Mouse (Mus musculus): Measurements from ENCODE around the gene Spag16.
"Not testable (repeated sequence)": the region's sequence is repeated elsewhere in the genome, so short reads cannot be mapped to it uniquely, and the experiment has no call there.

Gene Spag16

DNA sequence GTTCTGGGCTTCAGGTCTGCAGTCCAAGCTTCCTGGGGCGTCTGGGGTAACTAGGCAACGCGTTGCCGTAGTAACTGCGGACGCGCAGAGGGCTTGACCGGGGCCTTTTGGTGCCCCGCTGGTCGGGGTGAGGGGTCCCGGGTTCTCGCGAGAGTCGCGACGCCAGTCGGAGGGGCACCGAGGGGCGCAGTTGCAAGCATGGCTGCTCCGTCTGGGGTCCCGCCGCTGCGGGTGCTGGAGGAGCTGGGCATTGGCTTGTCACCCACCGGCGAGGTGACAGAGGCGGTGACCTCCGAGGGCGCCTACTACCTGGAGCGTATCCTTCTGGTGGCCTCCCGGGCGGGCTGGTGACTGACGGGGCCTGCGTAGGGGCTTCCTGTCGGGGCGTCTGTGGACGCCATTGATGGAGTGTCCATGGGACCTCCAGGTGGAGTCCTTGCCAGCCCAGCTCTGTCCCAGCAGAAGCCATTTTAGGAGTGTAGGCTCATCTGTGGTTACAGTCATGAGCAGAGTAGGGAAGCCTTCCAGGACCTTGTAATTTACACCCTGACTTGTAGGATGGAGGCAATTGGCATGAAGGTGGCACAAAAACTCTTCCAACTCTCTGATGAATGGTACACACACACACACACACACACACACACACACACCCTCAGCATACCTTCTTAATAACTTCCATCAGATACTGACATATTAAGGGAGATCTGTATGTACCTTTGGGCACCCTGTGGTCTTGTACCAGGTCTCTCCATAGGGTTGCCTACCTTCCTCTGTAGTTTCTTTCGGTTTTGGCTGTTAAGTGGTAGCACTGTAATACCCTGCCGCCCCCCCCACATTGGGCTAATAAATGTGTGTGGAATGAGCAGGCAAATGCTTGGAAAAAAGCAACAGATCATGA, at the start of gene Spag16:
Gene Spag16, plus strand, starts transcription at position 165 of the 898 bp plus-strand sequence.
- in situ Hi-C loops (cut with MboI, MseI): no loop called here

DNA sequence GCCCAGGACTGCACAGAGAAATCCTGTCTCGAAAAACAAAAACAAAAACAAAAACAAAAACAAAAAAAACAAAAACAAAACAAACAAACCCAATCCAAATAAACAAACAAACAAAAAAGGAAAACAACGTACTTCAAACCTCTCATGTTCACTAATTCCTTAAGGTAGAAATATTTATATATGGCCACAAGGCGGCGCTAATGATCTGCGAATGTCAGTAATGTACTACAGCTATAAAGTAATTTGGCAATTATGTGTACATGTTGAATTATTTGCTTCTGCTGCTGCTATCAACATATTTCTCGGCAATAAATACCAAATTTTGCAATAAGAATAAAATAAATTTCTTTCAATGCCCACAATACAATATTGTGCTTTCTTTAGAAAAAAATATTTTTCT, 41.6 kb upstream of the Spag16 start:
- in situ Hi-C loops (cut with MboI, MseI): loop anchor here (10.0 kb wide), 1 partner anchor 1720 kb away; no protein-coding TSS in a partner anchor

DNA sequence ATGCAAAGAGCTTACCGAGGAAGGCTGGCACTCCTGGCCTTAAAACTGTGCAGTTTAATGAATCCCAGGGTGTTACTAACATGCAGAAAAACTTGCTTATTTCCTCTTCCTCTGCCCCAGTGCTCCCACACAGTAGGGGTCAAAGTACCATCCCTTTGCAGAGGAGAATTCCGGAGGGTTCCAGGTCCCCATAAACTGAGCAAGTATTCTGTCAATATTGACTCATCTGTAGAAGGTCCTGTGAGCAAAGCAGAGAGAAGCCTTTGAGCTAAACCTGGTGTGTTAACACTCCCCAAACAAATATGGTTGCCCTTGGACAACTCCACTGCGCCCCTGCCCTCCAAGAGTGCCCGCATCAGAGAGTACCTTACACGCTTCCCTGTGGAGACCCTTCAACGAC, 40.1 kb upstream of the Spag16 start:
- in situ Hi-C loops (cut with MboI, MseI): loop anchor here (10.0 kb wide), 1 partner anchor 1718 kb away; no protein-coding TSS in a partner anchor

DNA sequence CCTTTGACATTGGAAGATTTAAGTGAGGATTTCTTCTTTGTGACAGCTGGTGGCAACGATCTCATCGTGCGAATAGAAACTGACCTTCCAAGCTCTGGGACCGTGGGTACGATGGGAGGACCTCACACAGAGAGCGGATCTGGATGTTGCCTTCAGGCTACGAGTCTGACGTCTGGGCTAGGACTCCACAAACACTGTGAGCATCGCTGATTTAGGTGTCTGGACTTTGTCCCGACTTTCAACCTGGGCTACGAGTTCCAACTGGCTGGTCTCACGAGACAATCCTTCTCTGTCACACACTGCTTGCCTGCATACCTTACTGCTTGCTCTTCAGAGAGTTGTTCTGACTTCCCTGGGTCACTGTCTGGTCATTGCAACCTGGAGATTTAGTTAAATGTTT, 39.4 kb upstream of the Spag16 start:
- in situ Hi-C loops (cut with MboI, MseI): loop anchor here (10.0 kb wide), 1 partner anchor 1717 kb away; no protein-coding TSS in a partner anchor

DNA sequence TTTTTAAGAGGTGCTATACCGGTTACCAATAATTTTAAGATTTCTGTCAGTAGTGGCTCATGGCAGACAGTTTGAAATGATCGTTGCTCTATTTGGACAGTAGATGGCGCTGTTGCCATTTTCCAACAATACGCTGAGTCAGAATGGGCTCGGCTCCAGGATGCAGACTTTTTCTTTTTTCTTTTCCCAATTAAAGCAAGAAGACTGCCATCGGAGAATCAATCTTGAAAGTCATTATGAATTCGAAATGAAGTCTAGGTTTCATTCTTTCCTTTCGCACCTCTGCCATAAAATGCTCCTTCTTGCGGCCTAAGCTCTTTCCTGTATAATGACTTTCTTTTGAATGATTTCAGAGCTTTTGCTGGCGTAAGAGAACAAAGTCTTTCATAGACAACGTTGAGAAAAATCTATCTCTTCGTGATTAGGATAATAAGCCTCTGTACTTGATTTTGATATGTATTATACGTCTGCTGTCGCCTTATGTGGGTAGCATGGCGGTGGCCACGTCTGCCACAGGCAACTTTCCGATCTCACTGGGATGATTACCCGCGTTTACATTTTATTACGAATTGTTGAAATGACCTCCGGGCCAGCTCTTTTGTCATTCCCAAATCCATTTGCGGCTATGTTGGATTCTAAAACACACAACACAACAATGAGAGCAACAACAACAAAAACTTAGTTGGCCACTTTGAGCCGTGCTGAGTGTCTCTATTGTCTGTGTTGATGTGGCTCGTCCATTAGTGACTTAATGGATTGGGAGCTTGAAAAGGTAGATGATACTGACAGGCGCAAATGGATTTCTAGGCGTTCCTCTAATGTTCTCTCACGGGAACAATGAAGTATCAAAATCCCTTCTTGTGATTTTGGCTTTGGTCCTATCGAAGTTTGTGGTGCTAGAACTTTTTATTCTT, 36.2 kb upstream of the Spag16 start:
- in situ Hi-C loops (cut with MboI, MseI): loop anchor here (10.0 kb wide), 3 partner anchors 204 to 614 kb away; no protein-coding TSS in a partner anchor

DNA sequence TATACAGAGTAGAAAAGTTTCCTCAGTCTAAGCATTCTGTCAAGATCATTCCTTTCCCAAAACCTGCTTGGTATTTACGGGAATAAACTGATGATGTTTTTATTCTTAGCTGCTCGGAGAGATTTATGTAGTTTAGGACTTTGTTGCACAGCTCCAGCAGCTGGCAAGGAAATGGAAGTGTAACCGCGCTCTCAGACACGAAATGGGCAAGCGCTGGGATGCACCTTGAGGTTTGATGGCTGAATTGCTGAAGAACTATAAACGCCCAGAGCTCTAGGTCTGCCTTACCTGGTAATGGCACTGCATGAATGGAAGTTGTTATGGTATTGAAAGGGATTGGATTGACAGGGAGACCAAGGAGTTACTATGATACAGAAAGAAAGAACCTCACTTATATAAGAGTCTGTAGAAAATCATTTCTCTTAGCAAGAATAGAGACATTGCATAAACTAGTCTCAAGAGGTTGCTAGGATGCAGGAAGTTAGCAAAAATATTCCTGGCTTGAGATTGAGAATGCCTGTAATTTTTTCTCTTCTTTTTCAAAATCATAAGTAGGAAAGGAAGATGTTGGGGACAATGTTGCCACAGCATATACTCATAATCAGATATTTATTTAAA, 27.7 kb upstream of the Spag16 start:
- in situ Hi-C loops (cut with MboI, MseI): loop anchor here (5.0 to 10.0 kb wide), 5 partner anchors 196 to 1293 kb away; no protein-coding TSS in a partner anchor

DNA sequence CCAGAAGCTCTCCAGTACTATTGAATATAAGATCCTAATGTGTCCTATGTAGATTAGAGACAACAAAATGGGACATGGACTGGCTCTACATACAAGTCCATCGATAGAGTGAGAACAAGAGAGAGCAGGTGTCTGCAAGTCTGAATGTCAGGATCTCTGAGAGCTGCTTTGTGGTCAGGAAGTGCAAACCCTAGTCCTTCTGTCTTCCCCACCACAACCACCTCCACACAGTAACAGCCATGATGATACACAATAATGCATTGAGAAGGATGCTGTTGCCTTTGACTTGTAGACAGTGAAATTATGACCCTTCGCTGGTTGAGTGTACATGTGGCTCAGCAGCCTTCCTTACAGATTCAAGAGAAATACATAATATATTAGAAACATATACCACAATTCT, 16.6 kb upstream of the Spag16 start:
- in situ Hi-C loops (cut with MboI, MseI): no loop called here

DNA sequence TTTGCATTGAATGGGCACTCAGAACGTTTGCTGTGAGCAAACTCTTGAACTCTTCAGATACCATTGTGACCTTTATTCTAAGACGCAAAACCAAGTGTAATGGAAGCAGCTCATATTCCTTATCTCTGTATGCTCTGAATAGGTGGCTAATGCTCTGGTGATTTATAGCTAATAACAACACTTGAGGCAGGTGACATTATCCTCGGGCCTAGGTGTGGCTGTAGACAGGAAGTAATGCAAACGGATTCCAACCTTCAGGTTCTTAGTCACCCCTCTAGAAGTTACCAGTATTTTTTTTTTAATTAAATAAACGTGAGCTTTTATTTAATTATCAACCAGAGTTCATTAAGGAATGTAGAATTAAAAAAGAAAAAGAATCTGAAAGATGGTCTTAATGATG, 1.1 kb upstream of the Spag16 start:
- in situ Hi-C loops (cut with MboI, MseI): not testable (repeated sequence)

DNA sequence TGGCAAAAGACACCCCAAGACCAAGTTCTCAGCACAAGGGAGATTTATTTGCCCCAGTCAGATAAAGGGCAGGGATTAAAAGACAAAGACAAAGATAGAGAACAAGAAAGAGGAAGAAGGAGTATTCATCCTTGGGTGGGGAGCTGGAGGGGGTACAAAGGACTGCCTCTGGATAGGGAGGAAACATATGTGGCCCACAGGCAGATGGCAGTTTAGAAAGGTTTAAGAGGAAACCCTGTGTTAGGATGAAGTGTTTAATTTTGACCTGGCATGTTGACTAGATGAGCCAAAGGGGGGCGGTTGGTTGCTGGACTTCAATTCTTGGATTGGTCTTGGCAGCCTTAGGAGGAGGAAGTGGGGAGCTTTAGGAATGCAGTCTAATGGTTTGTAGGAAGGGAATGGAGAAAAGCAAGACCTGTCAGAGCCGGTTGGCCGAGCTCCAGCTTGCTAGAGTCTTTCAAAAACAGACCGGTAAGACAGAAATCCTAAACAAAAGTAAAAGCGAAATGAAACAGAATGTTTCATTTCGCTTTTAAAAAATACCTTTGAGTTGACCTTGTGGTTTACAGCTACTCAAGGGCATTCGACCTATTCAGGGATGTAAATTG, 2.2 kb downstream of the Spag16 start:
- in situ Hi-C loops (cut with MboI, MseI): no loop called here

DNA sequence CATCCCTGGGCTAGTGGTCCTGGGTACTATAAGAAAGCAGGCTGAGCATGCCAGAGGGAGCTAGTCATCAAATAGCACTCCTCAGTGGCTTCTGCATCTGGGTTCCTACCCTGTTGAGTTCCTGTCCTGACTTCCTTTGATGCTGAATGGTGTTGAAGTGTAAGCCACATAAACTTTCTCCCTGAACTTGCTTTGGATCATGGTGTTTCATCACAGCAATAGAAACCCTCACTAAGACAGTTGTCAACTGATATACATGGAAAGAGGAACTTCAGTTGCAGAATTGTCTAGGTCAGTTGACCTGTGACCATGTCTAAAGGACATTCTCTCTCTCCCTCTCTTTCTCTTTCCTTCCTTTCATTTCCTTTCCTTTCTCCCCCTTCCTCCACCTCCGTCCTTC, 3.8 kb downstream of the Spag16 start:
- in situ Hi-C loops (cut with MboI, MseI): no loop called here

DNA sequence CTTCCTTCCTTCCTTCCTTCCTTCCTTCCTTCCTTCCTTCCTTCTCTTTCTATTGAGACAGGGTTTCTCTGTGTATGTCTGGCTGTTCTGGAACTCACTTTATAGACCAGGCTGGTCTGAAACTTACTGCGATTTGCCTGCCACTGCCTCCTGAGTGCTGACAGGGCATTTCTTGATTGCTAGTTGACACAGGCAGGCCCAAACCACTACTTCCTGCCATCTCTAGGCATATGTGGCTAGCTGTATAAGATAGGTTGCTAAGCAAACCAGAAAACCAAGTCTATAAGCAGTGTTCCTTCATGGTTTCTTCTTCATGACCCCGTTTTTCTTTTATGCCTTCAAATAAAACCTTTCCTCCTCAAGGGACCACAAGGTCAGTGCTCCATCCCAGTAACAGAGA, 4.2 kb downstream of the Spag16 start:
- in situ Hi-C loops (cut with MboI, MseI): no loop called here

DNA sequence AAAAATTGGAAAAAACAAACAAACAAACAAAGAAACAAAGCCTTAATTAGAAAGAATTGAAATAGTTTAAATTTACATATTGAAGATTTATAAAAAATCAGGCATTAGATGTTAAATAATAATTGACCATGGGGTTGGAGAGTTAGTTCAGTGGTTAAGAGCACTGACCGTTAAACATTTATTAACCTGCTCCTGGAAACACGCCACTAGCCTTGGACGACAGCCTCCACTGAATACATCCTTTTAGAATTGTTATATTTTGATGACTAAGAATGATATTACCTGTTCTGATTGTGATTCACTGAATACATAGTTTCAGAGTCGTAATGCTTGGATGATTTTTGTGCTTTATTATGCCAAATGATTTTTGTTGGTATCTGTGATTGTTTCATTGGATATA, 6.7 kb downstream of the Spag16 start:
- in situ Hi-C loops (cut with MboI, MseI): not testable (repeated sequence)

DNA sequence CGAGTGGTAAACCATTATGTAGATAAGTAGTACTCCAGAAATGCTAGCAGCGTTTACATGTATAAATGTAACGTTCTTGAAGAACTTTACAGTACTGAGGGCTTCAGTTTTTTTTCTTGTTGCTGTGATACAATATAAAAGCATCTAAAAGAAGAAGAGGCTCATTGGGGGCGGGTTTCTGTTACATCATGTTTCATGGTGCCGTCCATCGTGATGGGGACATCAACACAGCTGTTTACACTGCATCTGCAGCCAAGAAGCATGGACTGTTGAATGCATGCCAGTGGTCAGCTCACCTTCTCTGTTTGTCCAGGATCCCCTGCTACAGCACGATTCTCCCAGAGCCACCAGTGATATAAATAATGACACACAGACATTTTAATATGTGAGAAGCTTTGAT, 26.7 kb downstream of the Spag16 start:
- in situ Hi-C loops (cut with MboI, MseI): no loop called here

DNA sequence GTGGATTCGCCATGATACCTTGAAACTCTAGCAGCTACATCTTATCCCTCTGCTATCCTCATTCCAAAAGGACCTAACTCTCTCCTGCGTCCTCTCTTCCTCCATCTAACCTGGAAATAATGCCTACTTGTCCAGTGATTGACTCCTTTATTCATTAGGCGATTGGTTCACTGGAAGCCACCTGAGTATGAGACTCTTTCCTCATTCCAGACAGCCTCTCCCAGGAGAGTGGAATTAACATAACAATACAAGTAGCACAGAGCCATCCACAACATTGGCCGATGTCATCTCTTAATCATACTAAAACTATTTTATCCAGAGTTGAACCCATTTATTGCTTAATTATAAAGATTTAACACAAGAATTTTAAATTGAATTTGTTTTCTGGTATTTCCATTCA, 41.0 kb downstream of the Spag16 start:
- in situ Hi-C loops (cut with MboI, MseI): no loop called here

DNA sequence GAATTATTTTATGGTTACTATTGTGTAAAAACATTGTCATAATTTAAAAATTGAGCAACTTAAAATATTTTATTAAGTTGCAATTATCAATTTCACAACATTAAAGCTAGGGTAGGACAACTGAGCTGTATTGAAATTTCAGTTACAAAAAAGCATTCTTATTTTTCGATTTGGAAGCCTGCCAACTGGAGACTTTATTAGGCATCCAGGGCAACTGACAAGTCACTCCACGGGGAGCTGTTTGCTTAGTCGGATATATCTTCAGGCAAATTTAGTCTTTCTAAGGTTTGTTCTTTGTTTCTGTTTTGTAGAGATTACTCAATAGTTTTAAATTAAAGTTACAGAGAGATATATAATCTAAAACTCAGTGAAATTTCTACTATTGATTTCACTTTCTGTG, 129.8 kb downstream of the Spag16 start:
- in situ Hi-C loops (cut with MboI, MseI): no loop called here

DNA sequence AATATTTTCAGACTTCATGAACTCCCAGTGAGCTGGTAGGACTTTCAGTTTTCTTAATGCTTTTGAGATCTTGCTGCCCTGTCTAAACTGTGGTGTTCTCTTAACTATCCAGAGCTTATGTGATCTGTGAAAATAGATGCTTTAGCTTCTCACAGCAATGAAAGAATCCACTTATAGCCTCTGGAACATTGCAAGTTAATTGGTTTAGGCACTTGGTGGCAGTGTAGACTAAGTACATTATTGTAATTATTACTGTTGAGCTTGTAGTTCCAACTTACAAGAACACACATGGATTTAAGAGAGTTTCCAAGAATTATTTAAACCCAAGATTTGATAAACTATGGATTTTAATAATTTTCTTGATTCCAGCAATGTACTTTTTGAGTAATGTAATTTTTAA, 170.1 kb downstream of the Spag16 start:
- in situ Hi-C loops (cut with MboI, MseI): loop anchor here (10.0 kb wide), 1 partner anchor 202 kb away; no protein-coding TSS in a partner anchor

DNA sequence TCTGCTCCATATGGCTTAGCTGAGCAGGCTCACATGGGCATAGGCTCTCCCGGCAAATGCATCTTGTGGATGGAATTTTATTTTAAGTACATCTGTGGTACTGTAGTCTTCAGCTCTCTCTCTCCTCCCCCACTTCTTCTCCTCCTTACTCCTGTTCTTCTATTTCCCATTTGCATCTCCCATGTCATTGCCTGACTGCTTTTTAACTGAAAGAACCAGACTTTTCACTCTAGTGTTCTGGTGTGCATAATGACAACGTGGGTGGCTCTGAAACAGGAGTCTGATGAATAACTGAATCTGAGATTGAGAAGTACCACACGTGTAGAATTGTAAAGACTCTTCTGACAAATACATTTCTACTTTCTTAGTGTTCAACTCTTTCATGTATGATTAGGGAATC, 186.2 kb downstream of the Spag16 start:
- in situ Hi-C loops (cut with MboI, MseI): no loop called here

DNA sequence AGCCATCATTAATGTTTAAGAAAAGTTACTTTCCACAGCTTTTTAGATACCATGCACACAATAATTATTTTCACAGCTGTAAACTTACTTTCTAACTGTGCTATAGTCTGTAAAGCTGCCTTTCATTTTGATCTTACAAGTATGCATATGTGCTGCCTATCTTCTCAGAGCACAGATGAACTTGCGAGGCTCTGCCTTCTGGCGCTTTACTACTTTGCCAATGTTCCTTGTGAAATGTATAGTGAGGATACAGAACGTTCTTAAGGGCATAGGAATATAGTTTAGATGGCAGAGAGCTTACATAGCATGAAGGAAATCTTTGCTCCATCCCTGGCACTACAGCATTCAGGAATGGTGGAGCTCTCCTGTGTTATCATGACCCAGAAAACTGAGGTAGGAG, 210.6 kb downstream of the Spag16 start:
- in situ Hi-C loops (cut with MboI, MseI): no loop called here

DNA sequence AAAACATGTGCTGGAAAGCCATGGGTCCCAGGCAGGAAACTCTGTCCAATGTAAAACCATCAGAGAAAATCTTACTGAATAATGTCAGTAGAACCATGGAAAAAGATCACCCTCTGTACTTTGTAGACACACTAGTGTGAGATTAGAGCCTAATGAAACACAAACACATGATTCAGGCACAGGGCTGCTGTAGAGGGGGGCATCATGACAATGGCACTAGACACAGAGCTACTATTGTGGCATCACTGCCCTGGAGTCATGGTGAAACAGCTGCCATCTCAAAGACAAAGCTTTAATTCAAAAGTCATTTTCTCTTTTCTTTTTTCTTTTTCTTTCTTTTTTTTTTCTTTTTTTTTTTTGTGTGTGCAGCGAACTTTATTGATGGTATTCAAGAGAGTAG, 240.6 kb downstream of the Spag16 start:
- in situ Hi-C loops (cut with MboI, MseI): no loop called here

DNA sequence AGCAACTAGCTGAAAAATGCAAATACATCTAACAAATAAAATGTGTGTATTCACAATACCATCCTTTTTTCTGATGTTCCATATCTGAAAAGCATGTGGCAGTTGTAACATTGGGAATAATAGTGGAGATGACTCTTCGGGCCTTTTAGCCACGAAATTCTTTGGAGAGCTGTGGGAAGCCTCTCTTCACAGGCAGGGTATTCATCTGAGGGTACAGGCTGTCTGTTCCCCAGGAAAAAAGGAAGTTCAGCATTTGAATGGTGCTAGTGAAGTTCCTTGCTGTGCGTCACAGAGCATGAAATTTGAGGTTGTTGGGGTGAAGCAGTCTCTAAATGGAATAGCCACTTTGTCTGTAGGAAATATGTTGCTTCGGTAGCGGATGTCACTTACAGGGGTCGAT, 246.7 kb downstream of the Spag16 start:
- in situ Hi-C loops (cut with MboI, MseI): no loop called here

DNA sequence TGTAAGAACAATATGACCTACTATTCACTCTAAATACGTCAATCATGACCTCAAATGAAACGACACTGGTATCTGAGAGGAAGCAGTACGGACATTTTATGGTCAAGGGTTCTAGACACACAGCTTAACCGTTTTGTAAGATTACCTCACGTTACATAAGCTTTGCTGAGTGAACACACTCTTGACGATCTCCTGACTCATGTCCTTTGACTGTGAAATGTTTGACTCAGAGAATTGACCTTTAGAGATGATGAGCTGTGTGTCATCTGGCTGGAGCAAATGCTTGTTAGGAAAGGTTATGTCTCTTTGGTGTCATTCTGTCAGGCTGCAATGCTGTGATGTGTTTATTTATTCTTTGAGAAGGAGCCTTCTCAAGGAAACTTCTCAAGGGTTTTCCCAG, 252.0 kb downstream of the Spag16 start:
- in situ Hi-C loops (cut with MboI, MseI): no loop called here

All from T-helper 1 cell (primary cell).